Mouse (Mus musculus) small intestine, adult 2 months (tissue): ENCODE results near the gene Ska3.

Experiments used
- CTCF ChIP-seq: fragments of 200-500 bp; IDR thresholded peaks from 2 replicates; pipeline ENCODE4 v1.5.1; 2012; ENCODE audit warnings: low read depth, mild to moderate bottlenecking, control low read depth, inconsistent platforms, low read length, moderate library complexity, mixed read lengths; ENCODE audit not compliant: insufficient replicate concordance, insufficient read length; ENCODE audit errors: extremely low read depth
- POLR2A ChIP-seq: fragments of 200-500 bp; IDR thresholded peaks from 2 replicates; pipeline ENCODE4 v1.6.1; 2012; ENCODE audit warnings: low read depth, mild to moderate bottlenecking, control low read depth, inconsistent platforms, low read length, moderate library complexity

GRCm38 (mm10) chr14:57772157-57772815 lies 53.7 kb downstream of the Ska3 start:
- TF ChIP-seq CTCF (no peak), POLR2A (no peak)
